Mouse (Mus musculus): Measurements from ENCODE around the gene Syngap1.

DNA sequence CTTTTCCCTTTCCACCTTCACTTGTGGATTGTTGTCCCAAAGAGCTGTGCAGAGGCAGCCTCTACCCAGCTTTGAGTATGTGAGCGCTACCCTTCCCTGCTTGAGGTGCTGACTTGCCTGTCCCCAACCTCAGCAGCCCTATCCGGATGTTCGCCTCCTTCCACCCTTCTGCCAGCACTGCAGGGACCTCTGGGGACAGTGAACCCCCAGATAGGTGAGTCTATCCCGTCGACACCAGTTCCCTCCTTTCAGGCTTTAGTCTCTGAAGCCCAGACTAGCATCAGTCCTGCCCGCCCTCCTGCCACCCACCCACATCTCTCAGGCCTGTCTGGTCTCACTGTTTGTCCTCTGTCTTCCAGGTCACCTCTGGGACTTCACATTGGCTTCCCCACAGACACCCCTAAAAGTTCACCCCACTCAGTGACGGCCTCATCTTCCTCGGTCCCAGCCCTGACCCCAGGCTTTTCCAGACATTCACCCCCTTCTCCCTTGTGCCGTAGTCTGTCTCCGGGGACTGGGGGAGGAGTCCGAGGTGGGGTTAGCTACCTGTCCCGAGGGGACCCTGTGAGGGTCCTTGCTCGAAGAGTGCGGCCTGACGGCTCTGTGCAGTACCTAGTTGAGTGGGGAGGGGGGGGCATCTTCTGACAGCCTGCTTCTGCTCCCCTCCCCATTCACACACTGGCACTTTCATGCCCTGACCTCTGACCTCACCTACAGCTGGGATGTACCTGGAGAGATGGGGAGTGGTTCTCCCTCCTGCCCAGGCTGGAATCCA, 3.9 kb upstream of the Syngap1 start:
- TF ChIP-seq GATA1 (IDR thresholded peaks at IDR 0.05; ENCODE audit: borderline replicate concordance, low read length) (no peak), FLI1 (IDR thresholded peaks at IDR 0.05; ENCODE audit: low read length) (no peak)

Data from megakaryocyte, embryonic 14.5 days (primary cell).